Mouse (Mus musculus): ENCODE data around the gene Ipo5. TPM values are rescaled to one million over a fixed set of nuclear protein-coding genes. Genes with fewer than 3 reads are reported as not detected.
A peak's percentile ranks its signal among the peaks of the same experiment; 100 is the strongest.

Ipo5 gene
- total and polyA plus RNA-seq, 2 experiments from 2014 or later: 58.1 to 106 TPM

- no peak for ATAC-seq
- no peak for TF ChIP-seq CTCF (IDR thresholded peaks at IDR 0.05; ENCODE audit: low read depth)
- H3K36me3 ChIP-seq (ENCODE audit: insufficient read depth): peaks cover 81% of the 10 kb centered on the region
Observed at GRCm38 (mm10) chr14:120937102-120937501, 26.1 kb downstream of the Ipo5 start.

GRCm38 (mm10) chr14:120942803-120943202, 31.8 kb downstream of the Ipo5 start:
- Histone ChIP-seq H3K27me3 (ENCODE audit: insufficient read depth, low read length) (no peaks in the 10 kb centered on the region), H3K9me3 (ENCODE audit: low read length) (no peaks in the 10 kb centered on the region), H3K36me3 (ENCODE audit: insufficient read depth) (peaks cover 78% of the 10 kb centered on the region), H3K9ac (no peak overlapping the region), H3K4me1 (ENCODE audit: insufficient read depth) (no peaks in the 10 kb centered on the region), H3K4me2 (ENCODE audit: low read depth) (no peak overlapping the region), H3K4me3 (ENCODE audit: low read depth, low read length) (no peak overlapping the region), H3K27ac (ENCODE audit: low read depth, low read length) (no peak overlapping the region)
- DNase-seq (no peak), ATAC-seq (no peak)
- 88% methylated on average over 9 of the region's 9 CpGs for WGBS
- TF ChIP-seq CTCF (IDR thresholded peaks at IDR 0.05; ENCODE audit: low read depth): no peak

More at GRCm38 (mm10) chr14:120937102-120937501, 26.1 kb downstream of the Ipo5 start:
- no peak overlapping the region for H3K4me3 ChIP-seq (ENCODE audit: low read depth, low read length)
- no peaks in the 10 kb centered on the region for H3K27me3 ChIP-seq (ENCODE audit: insufficient read depth, low read length)
- H3K9ac ChIP-seq: no peak overlapping the region
- WGBS: 80% methylated on average over 1 of the region's 1 CpGs
- no peak overlapping the region for H3K27ac ChIP-seq (ENCODE audit: low read depth, low read length)
- H3K9me3 ChIP-seq (ENCODE audit: low read length): no peaks in the 10 kb centered on the region
- 0 out of 2 replicates have a peak, but pooled peaks cover 3% of the 10 kb centered on the region for H3K4me1 ChIP-seq (ENCODE audit: insufficient read depth)
- DNase-seq: no peak
- no peak overlapping the region for H3K4me2 ChIP-seq (ENCODE audit: low read depth)

- no peak overlapping the region for H3K27ac ChIP-seq (ENCODE audit: low read depth, low read length)
- no peaks in the 10 kb centered on the region for H3K9me3 ChIP-seq (ENCODE audit: low read length)
- H3K4me1 ChIP-seq (ENCODE audit: insufficient read depth): no peaks in the 10 kb centered on the region
- no peak for DNase-seq
- 74% methylated on average over 7 of the region's 7 CpGs for WGBS
- ATAC-seq: no peak
- H3K4me3 ChIP-seq (ENCODE audit: low read depth, low read length): no peak overlapping the region
- H3K4me2 ChIP-seq (ENCODE audit: low read depth): no peak overlapping the region
- no peak for TF ChIP-seq CTCF (IDR thresholded peaks at IDR 0.05; ENCODE audit: low read depth)
- no peaks in the 10 kb centered on the region for H3K27me3 ChIP-seq (ENCODE audit: insufficient read depth, low read length)
- H3K36me3 ChIP-seq (ENCODE audit: insufficient read depth): peaks cover 60% of the 10 kb centered on the region
- H3K9ac ChIP-seq: no peak overlapping the region
Observed at GRCm38 (mm10) chr14:120945146-120945545, 34.1 kb downstream of the Ipo5 start.

GRCm38 (mm10) chr14:120947104-120947503, 36.1 kb downstream of the Ipo5 start:
- peak; percentile 56 for DNase-seq
- WGBS: 25% methylated on average over 8 of the region's 8 CpGs
- no peak overlapping the region for H3K4me3 ChIP-seq (ENCODE audit: low read depth, low read length)
- peaks cover 41% of the 10 kb centered on the region for H3K36me3 ChIP-seq (ENCODE audit: insufficient read depth)
- H3K27ac ChIP-seq (ENCODE audit: low read depth, low read length): peak overlapping the region; percentile 59
- no peaks in the 10 kb centered on the region for H3K9me3 ChIP-seq (ENCODE audit: low read length)
- no peaks in the 10 kb centered on the region for H3K4me1 ChIP-seq (ENCODE audit: insufficient read depth)
- ATAC-seq: peak; percentile 82
- H3K4me2 ChIP-seq (ENCODE audit: low read depth): no peak overlapping the region
- H3K27me3 ChIP-seq (ENCODE audit: insufficient read depth, low read length): no peaks in the 10 kb centered on the region
- 0 out of 2 replicates have a peak overlapping the region, but pooled peaks have one; percentile 18 for H3K9ac ChIP-seq
- TF ChIP-seq CTCF (IDR thresholded peaks at IDR 0.05; ENCODE audit: low read depth): no peak

GRCm38 (mm10) chr14:120949002-120949401, 38.0 kb downstream of the Ipo5 start:
- Histone ChIP-seq H3K9me3 (ENCODE audit: low read length) (no peaks in the 10 kb centered on the region), H3K27ac (ENCODE audit: low read depth, low read length) (no peak overlapping the region), H3K4me2 (ENCODE audit: low read depth) (no peak overlapping the region), H3K4me3 (ENCODE audit: low read depth, low read length) (no peak overlapping the region), H3K9ac (no peak overlapping the region), H3K4me1 (ENCODE audit: insufficient read depth) (no peaks in the 10 kb centered on the region), H3K27me3 (ENCODE audit: insufficient read depth, low read length) (no peaks in the 10 kb centered on the region), H3K36me3 (ENCODE audit: insufficient read depth) (peaks cover 22% of the 10 kb centered on the region)
- ATAC-seq (no peak), DNase-seq (no peak)
- peak; percentile 40; the same call in 1 of the 2 replicates for TF ChIP-seq CTCF (IDR thresholded peaks at IDR 0.05; ENCODE audit: low read depth)
- WGBS: 95% methylated on average over 5 of the region's 5 CpGs

GRCm38 (mm10) chr14:120950068-120950467, 39.0 kb downstream of the Ipo5 start:
- Histone ChIP-seq H3K4me2 (ENCODE audit: low read depth) (no peak overlapping the region), H3K9me3 (ENCODE audit: low read length) (no peaks in the 10 kb centered on the region), H3K27ac (ENCODE audit: low read depth, low read length) (no peak overlapping the region), H3K4me1 (ENCODE audit: insufficient read depth) (no peaks in the 10 kb centered on the region), H3K9ac (no peak overlapping the region), H3K36me3 (ENCODE audit: insufficient read depth) (peaks cover 13% of the 10 kb centered on the region; the same call in 1 of the 2 replicates), H3K27me3 (ENCODE audit: insufficient read depth, low read length) (no peaks in the 10 kb centered on the region), H3K4me3 (ENCODE audit: low read depth, low read length) (no peak overlapping the region)
- DNase-seq (no peak), ATAC-seq (no peak)
- 83% methylated on average over 2 of the region's 2 CpGs for whole genome bisulfite sequencing
- no peak for TF ChIP-seq CTCF (IDR thresholded peaks at IDR 0.05; ENCODE audit: low read depth)

- no peak overlapping the region for H3K9ac ChIP-seq
- peak; percentile 48 for TF ChIP-seq CTCF (IDR thresholded peaks at IDR 0.05; ENCODE audit: low read depth)
- peaks cover 6% of the 10 kb centered on the region; the same call in 1 of the 2 replicates for H3K36me3 ChIP-seq (ENCODE audit: insufficient read depth)
- H3K4me3 ChIP-seq (ENCODE audit: low read depth, low read length): no peak overlapping the region
- no peaks in the 10 kb centered on the region for H3K27me3 ChIP-seq (ENCODE audit: insufficient read depth, low read length)
- no peak overlapping the region for H3K4me2 ChIP-seq (ENCODE audit: low read depth)
- H3K27ac ChIP-seq (ENCODE audit: low read depth, low read length): no peak overlapping the region
- no peak for DNase-seq
- no peaks in the 10 kb centered on the region for H3K9me3 ChIP-seq (ENCODE audit: low read length)
- WGBS: 47% methylated on average over 2 of the region's 2 CpGs
- no peaks in the 10 kb centered on the region for H3K4me1 ChIP-seq (ENCODE audit: insufficient read depth)
- ATAC-seq: no peak
Observed at GRCm38 (mm10) chr14:120952434-120952833, 41.4 kb downstream of the Ipo5 start.
